Mouse (Mus musculus) left cerebral cortex, adult 9 months (tissue): ENCODE measurements at regions not wholly inside any gene's neighbourhood (a gene's known extent, or its start where the extent isn't known, plus 50 kb on each side); places are given as distances from the start of the nearest gene placed in this dataset.

Experiments
- DNase-seq, 2 experiments: peaks; one replicate each; pipeline ENCODE4 v3.0.0; 2022; ENCODE audit warnings: low spot score in 2 of 2

DNA sequence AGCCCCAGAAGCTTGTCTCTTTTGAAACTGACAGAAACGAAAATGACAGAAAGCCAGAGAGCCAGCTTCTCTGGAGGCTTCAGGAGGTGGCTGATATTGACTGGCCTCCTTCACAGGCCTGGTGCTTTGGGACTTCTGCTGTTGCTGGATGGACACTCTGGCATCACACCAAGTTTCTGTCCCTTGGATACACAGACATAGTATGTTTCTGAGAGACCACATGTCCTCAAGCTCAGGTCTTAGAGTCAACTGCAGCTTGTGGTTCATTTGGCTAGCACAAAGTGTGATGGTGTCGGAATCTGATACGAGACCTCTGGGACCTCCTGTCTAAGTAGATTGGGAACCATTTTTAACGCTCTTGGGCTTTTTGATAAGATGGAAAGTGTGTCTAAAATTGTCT is 502.0 kb downstream of the Sqor start:
- DNase-seq = no peak

- no peak for DNase-seq
Observed at GRCm38 (mm10) chr2:123274866-123275735, 510.1 kb downstream of the Sqor start.

DNA sequence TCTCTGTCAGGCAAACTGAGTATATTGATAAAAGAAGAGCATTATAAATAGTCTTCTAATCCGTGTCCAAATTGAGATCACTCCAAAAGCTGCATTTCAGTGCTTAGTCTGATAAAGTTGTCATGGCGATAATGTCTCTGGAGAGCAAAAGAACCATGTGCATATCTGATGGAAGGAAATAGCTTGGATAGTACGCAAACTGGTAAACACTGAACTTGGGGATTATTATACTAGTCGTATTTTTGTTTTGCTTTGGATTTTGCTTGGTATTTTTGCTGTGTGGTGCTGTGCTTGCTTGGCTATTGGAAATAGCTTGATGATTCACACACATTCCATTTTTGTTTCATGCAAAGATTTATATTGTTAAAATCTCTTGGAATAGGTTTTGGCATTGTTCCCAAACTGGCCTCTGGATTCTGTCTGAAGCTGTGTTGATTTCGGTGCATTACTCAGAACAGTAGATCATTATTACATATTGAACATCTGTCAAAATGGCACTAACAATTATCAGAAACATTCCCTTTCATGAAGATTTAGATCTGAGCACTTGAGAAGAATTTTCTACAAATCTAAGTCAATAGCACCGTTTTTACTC is 510.8 kb downstream of the Sqor start:
- no peak for DNase-seq

- no peak for DNase-seq
Observed at GRCm38 (mm10) chr2:123311554-123312276, 546.7 kb downstream of the Sqor start.

DNA sequence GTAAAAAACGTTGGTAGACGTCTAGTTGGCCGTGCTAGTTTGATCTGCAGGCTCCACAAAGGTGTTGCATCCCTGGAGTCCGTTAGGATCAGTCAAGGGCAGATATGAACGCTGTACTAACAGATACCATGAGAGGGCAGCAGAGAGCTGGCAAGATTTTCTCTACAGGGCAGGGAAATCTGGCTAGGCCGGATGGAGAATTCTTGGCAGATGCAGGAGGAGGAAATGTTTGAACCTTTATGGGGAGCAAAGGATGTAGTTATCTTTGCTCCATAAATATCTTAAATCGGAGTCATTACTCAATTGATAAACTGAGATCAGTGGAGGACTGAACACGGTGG is 547.2 kb downstream of the Sqor start:
- DNase-seq = peak; percentile 38 to 89

GRCm38 (mm10) chr2:123320448-123321097 is 555.5 kb downstream of the Sqor start:
- DNase-seq = no peak

DNA sequence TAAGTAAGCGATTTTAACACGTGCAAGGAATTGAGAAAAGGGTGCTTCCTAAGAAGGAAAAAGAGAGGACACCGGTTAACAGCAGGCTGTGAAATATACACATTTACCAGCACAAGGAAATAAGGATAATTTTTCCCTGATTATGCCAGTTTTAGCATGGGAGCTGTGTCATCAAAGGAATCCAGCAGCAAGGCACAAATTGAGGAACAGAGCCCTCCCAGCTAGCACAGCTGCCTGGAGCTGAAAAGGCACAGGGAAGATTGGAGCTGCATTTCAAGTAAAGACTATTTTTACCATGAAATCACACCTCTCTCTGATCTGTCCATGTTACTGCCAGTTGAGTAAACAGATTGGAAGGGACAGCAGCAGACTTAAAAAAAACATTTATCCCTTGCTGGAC is 558.7 kb downstream of the Sqor start:
- DNase-seq = peak; percentile 12 to 32

- DNase-seq = no peak
Observed at GRCm38 (mm10) chr2:123324896-123325295, 559.9 kb downstream of the Sqor start.

DNA sequence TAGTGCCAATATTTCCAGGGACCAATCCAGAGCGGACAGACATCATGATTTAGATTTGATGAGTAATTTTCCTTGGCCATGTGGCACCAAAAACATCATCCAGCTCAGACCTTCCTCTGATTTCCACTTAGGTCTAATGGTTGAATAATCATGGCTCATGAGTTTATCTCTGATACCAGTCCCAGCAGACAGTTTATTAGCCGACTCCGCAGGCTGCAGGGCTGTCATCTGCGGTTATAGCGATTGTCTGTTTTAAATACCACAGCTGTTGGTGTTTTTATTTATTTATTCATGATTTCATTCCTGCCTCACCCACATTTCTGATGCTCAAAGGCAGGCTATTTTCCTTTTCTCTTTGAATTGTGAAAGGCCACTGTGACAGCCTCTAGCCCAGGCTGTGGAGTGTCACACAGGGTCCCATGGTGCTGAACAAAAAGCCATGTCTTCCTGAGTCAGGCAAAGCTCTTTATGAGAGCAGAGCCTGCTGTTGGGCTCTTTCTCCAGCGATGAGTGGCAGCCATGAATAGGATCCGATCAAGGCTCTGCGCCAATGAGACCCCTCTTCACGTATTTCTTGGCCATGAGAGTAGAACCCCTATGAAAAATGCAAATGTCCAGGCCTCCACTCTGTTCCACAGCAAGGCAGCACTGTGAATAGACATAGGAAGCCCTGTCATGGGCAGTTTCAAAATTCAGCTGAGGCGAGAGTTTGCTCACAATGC is 584.7 kb downstream of the Sqor start:
- no peak for DNase-seq

DNA sequence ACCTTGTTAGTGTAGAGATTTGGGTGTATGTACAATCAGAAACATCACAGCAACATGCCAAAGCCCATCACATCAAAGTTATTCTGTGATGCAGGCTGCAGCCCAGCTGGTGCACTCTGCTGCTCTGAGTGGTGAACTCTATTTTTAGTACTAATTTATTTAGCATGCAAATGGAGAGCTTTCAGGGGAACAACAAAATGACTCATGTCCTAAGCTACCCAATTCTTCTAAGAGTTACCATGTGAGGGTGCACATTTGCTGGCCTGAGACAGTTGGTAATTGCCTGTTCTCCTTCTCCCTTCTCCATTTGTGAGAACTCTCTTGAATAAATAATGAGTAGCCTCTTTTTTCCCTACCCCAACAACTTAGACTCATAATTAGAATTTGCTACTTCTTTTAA is 599.2 kb downstream of the Sqor start:
- peak; percentile 6 to 66 for DNase-seq

DNA sequence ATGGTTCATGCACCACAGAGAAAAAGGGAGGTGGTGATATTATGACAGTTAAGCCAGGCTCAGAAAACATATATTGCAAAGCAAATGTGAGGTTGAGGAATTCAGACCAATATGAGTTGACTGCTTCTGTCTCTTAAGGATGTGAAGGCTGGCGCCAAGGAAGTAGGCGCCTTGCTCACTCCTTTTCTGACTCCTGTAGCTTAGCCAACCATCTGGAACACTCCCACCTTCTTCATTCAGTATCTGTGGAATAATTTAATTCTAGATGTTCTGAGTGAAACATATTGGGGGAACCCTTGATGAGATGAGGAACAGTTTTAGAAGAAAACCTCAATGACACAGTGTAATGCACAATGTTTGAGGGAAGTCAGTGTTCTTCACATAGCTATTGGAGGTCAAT is 601.5 kb downstream of the Sqor start:
- peak in 1 of 2 experiments; percentile 22 for DNase-seq

DNA sequence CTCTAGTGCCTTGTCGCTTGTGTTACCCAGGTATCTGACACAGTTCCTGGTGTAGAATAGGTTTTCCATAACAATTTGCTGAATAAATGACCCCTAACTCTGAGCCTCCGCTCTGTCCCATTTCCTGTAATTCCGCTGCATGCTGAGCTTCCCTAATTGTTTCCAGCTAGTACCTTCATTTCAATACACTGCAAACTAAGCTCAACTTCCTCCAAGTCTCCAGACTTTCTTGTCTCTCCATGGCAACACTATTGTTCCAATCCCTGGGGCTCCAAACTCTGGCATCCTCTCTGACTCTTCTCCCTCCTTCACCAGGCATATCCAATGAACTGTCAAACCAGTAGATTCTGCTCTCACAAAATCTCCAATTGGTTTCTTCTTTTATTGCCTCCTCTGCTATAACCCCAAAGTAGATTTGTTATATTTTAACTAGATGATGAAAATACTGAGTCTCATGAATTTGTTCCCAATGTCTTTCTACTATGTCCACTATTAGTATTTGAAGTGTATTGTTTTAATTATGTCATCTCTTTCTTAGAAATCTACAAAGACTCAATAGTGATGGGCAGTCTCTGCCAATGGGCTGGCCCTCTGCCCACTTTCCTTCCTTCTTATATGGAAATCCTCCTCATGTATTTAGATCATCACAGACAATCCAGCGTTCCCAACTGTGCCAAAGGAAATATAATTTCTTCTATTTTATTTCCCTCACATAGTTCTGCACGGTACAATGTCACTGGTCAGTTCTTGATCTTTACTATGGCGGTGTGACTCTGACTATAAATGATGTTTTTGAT is 620.8 kb downstream of the Sqor start:
- no peak for DNase-seq

GRCm38 (mm10) chr2:123386773-123387604 is 622.0 kb downstream of the Sqor start:
- no peak for DNase-seq

DNA sequence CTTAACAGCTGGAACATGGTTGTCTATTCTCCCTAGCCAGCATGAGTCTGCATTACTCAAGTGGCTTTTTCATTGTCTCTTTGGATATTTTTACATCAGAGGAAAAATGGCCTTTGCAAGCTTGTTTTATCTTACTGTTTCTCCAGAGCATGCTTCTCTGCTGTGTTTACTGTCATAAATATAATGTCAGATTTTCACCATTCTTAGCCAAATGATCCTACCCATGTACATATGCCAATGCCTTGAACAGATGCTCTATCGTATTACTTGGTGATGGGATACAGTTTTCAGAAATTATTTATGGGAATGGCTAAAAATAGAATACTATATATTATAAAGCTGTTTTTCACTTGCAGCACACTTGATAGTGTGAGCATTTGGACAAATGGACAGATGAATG is 625.9 kb downstream of the Sqor start:
- no peak for DNase-seq

DNA sequence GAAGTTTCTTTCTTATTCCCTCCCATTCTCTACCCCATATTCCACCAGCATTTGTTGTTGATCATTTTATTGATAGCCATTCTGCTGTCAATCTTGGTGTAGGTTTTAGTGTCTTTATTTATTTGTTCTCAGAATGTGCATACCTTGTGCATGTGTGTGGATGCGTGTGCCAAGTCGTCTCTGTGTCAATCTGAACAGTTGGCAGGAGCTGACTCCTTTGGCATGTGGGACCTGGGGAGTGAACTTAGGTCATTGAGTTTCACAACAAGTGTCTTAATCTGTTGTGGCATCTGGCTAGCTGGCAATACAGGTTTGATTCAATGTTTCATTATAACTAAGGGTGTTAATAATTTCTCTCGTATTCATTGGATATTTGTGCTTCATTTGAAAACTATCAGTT is 629.3 kb downstream of the Sqor start:
- no peak for DNase-seq

DNA sequence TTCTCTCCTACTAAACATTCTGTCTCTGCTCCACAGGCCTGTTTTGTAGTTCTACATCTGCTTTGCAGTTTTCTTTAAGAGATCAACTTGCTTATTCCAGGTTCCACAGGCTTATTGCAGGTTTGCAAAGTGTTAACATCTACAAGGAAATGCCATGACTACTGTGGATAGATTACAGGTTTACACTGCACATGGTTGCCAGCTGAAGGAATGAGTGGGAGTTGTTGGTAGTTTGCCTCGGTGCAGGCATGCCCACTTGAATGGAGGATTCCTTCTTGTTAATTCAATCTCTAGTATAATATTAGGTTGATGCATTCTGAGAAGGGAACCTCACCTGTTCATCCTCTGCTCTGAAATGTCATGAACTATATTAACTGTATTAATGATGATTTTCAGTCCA is 632.5 kb downstream of the Sqor start:
- peak; percentile 7 to 26 for DNase-seq

GRCm38 (mm10) chr2:123401064-123401463 is 636.0 kb downstream of the Sqor start:
- no peak for DNase-seq

DNA sequence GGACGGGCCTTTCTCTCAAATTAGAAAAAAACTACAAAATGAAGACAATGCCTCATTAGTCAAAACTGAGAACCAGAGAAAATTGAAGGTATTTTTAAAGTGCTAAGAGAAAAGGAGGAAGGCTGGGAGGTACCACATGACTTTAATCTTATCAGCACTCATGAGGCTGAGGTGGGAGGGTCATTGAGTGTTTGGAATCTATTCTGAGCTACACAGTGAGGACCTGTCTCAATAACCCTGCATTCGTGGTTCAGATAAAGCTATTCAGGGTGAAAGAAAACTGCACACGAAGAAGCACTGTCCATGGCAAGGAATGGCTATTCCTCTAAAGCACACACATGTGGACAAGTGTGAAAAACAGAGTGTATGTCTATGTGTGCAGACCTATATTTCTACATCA is 644.0 kb downstream of the Sqor start:
- no peak for DNase-seq

DNA sequence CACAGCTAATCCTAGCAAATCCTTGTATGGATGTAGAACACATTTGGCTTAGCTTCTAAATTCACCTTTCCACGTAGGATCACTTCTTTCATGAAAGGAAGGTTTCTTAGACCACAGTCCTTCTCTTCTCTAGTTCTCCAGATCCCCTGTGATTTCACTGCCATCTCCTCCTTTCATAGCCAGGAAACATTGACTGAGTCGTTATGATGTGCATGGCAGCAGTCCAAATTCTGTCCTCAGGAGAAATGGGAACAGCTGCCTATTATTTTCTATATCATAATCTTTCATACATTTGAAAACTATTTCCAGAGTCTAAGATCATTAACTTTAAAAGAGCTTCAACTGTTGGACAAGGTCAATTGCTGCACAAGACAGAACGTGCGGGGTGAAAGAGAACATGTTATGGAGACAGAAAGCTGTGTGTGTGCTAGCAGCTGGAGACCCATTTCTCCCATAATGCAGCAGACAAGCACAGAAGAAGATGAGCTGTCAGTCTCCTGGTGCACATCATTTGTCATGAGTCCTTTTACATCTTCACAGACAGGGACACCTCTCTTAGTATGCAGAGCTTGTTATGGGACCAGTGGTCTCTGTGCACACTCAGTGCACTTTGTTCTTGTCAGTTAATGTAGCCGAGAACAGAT is 631.6 kb upstream of the Sema6d start:
- no peak for DNase-seq
